Mouse (Mus musculus) lung, postnatal 25 days (tissue): ENCODE results near the gene Zbtb20.

Source experiments
- DNase-seq: peaks from one replicate; pipeline ENCODE4 v3.0.0; 2022; ENCODE audit warnings: low spot score

The Zbtb20 gene

GRCm38 (mm10) chr16:43397629-43398323 is 522.1 kb downstream of the Zbtb20 start:
- DNase-seq = peak; percentile 34

GRCm38 (mm10) chr16:43399428-43399827 is 523.7 kb downstream of the Zbtb20 start:
- DNase-seq = no peak

- no peak for DNase-seq
Measured at GRCm38 (mm10) chr16:43400046-43400445, 524.4 kb downstream of the Zbtb20 start.

GRCm38 (mm10) chr16:43400949-43401348 is 525.3 kb downstream of the Zbtb20 start:
- DNase-seq = no peak

- DNase-seq = peak; percentile 15
Measured at GRCm38 (mm10) chr16:43402888-43403287, 527.2 kb downstream of the Zbtb20 start.

GRCm38 (mm10) chr16:43405089-43405488 is 529.4 kb downstream of the Zbtb20 start:
- DNase-seq = no peak

- DNase-seq = no peak
Measured at GRCm38 (mm10) chr16:43407594-43408142, 532.0 kb downstream of the Zbtb20 start.

GRCm38 (mm10) chr16:43408622-43409021 is 532.9 kb downstream of the Zbtb20 start:
- no peak for DNase-seq

GRCm38 (mm10) chr16:43409108-43409909 is 533.6 kb downstream of the Zbtb20 start:
- no peak for DNase-seq

GRCm38 (mm10) chr16:43409910-43410612 is 534.4 kb downstream of the Zbtb20 start:
- peak; percentile 50 for DNase-seq

- no peak for DNase-seq
Measured at GRCm38 (mm10) chr16:43410613-43410974, 534.9 kb downstream of the Zbtb20 start.

GRCm38 (mm10) chr16:43415864-43416263 is 540.2 kb downstream of the Zbtb20 start:
- no peak for DNase-seq

GRCm38 (mm10) chr16:43419923-43420322 is 544.2 kb downstream of the Zbtb20 start:
- DNase-seq = no peak

GRCm38 (mm10) chr16:43428955-43429354 is 553.3 kb downstream of the Zbtb20 start:
- no peak for DNase-seq

GRCm38 (mm10) chr16:43430030-43430429 is 554.3 kb downstream of the Zbtb20 start:
- DNase-seq = no peak

GRCm38 (mm10) chr16:43431514-43432371 is 556.1 kb downstream of the Zbtb20 start:
- DNase-seq = no peak

GRCm38 (mm10) chr16:43434941-43435340 is 559.3 kb downstream of the Zbtb20 start:
- peak; percentile 23 for DNase-seq

GRCm38 (mm10) chr16:43438878-43439371 is 563.2 kb downstream of the Zbtb20 start:
- DNase-seq = peak; percentile 28

GRCm38 (mm10) chr16:43441392-43441791 is 565.7 kb downstream of the Zbtb20 start:
- DNase-seq = no peak

GRCm38 (mm10) chr16:43443034-43443433 is 567.4 kb downstream of the Zbtb20 start:
- DNase-seq = no peak
